Mouse (Mus musculus): ENCODE measurements around the gene Ddx46. TPM values are rescaled to one million over a fixed set of nuclear protein-coding genes. Genes with fewer than 3 reads are reported as not detected.

The Ddx46 gene
- 68.7 TPM for polyA plus RNA-seq (2017; shearing (Covaris generic))

GRCm38 (mm10) chr13:55634639-55635127, at the start of gene Ddx46:
Gene Ddx46, plus strand, starts transcription at chr13:55635027.

DNA sequence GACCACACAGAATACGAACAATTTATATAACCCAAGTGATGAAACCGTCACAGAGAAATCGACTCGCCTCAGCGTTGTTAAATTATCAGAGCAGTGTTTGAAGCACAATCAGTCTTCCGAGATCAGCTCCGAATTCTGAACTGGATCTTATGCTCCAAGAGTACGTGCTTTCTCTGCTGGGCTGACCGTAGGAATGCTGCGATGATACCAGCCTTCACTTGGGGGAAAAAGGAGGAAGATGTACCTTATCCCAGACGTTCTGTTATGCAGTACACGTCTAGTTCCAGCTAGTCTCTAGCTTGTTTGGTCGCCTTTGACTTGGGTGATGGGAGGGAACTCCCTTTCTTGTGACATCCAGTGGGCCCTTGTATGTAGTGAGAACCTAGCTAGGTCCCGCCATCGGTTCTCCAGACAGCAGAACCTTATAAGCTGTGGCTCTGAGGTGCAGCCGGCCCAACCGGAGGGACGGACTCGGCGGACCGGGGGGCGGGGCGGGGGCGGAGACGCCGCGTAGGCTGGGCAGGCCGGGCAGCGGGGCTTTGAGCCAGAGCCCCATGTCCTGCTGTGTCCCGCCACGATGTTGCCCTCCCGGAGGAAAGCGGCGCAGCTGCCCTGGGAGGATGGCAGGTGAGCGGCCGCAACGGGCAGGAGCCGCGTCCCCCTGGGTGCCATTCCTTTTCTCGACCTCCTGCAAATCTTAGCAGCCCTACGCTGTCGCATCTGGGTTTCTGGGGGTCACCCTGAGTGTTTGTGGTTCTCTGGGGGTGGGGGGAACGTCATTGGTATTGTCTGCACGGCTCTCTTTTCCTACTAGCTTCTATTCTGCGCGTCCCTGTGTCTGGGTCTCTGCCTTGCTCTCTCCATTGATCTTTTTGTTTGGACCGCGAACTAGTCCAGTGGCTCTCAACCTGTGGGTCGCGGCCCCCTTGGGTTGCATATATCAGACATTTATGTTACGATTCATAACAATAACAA, 35.0 kb upstream of the Ddx46 start, which contains the start of gene B4galt7:
Gene B4galt7, plus strand, starts transcription at position 331 of the 975 bp plus-strand sequence.

GRCm38 (mm10) chr13:55622649-55623541, 11.9 kb upstream of the Ddx46 start, which contains the start of gene Caml:
Gene Caml, plus strand, starts transcription at chr13:55623005.

GRCm38 (mm10) chr13:55692535-55693242, 57.9 kb downstream of the Ddx46 start, which contains the start of gene B230219D22Rik:
Gene B230219D22Rik, plus strand, starts transcription at chr13:55693124.

GRCm38 (mm10) chr13:55714501-55715166, 79.8 kb downstream of the Ddx46 start, which contains the start of gene Txndc15:
Gene Txndc15, plus strand, starts transcription at chr13:55714650.

GRCm38 (mm10) chr13:55727120-55727838, 92.5 kb downstream of the Ddx46 start, which contains the start of gene Pcbd2:
Gene Pcbd2, plus strand, starts transcription at chr13:55727368.

Other genes starting within 250 kb of the Ddx46 start
- not detected for gene Slc34a1, start 236.8 kb upstream of the Ddx46 start, polyA plus RNA-seq (2017; shearing (Covaris generic))
- not detected for gene Pfn3, start 219.8 kb upstream of the Ddx46 start, polyA plus RNA-seq (2017; shearing (Covaris generic))
- gene F12, start 208.2 kb upstream of the Ddx46 start, polyA plus RNA-seq (2017; shearing (Covaris generic)), result 0.26 TPM
- 367 TPM for gene Grk6, start 190.0 kb upstream of the Ddx46 start, polyA plus RNA-seq (2017; shearing (Covaris generic))
- 3.3 TPM for gene Prr7, start 170.8 kb upstream of the Ddx46 start, polyA plus RNA-seq (2017; shearing (Covaris generic))
- gene Dbn1, start 146.9 kb upstream of the Ddx46 start, polyA plus RNA-seq (2017; shearing (Covaris generic)), result not detected
- 8.8 TPM for gene Pdlim7, start 121.4 kb upstream of the Ddx46 start, polyA plus RNA-seq (2017; shearing (Covaris generic))
- 1.6 TPM for gene Dok3, start 105.7 kb upstream of the Ddx46 start, polyA plus RNA-seq (2017; shearing (Covaris generic))
- 85.3 TPM for gene Ddx41, start 98.4 kb upstream of the Ddx46 start, polyA plus RNA-seq (2017; shearing (Covaris generic))
- 69.3 TPM for gene Fam193b, start 63.9 kb upstream of the Ddx46 start, polyA plus RNA-seq (2017; shearing (Covaris generic))
- gene Tmed9, start 61.3 kb upstream of the Ddx46 start, polyA plus RNA-seq (2017; shearing (Covaris generic)), result 293 TPM
- gene B4galt7, start 35.1 kb upstream of the Ddx46 start, polyA plus RNA-seq (2017; shearing (Covaris generic)), result 54.6 TPM
- gene Caml, start 12.0 kb upstream of the Ddx46 start, polyA plus RNA-seq (2017; shearing (Covaris generic)), result 37.0 TPM
- gene B230219D22Rik, start 58.1 kb downstream of the Ddx46 start, polyA plus RNA-seq (2017; shearing (Covaris generic)), result 27.4 TPM
- 62.1 TPM for gene Txndc15, start 79.6 kb downstream of the Ddx46 start, polyA plus RNA-seq (2017; shearing (Covaris generic))
- 68.8 TPM for gene Pcbd2, start 92.3 kb downstream of the Ddx46 start, polyA plus RNA-seq (2017; shearing (Covaris generic))
- not detected for gene Catsper3, start 149.5 kb downstream of the Ddx46 start, polyA plus RNA-seq (2017; shearing (Covaris generic))
- not detected for gene Pitx1, start 201.2 kb downstream of the Ddx46 start, polyA plus RNA-seq (2017; shearing (Covaris generic))

Data from CD4-positive, CD25-positive, alpha-beta regulatory T cell (primary cell).